Mouse (Mus musculus) midbrain, embryonic 16.5 days (tissue): ENCODE data around the gene Ulk2. TPM values are rescaled to one million over a fixed set of nuclear protein-coding genes. Genes with fewer than 3 reads are reported as not detected.
"Not testable (repeated sequence)": the region's sequence is repeated elsewhere in the genome, so short reads cannot be mapped to it uniquely, and the experiment has no call there.

ENCODE experiments used
- ATAC-seq: fragments of 200-750 bp; cut with Nextera tagmentation; 2 replicates; pipeline ENCODE4 v1.8.0; 2017; ENCODE audit warnings: moderate TSS enrichment
- H3K27ac ChIP-seq: fragments of 300-500 bp; sonication (generic); 2 replicates; pipeline ENCODE4 v1.5.1; 2014; ENCODE audit warnings: mild to moderate bottlenecking, low read length, mixed read lengths
- H3K27me3 ChIP-seq: fragments of 300-500 bp; sonication (generic); 2 replicates; pipeline ENCODE4 v1.6.1; 2014; ENCODE audit warnings: low read depth, low read length, mixed read lengths; ENCODE audit not compliant: control insufficient read depth, insufficient read depth
- H3K36me3 ChIP-seq: fragments of 300-500 bp; sonication (generic); 2 replicates; pipeline ENCODE4 v1.6.1; 2014; ENCODE audit warnings: mild to moderate bottlenecking, low read length, moderate library complexity, mixed read lengths; ENCODE audit not compliant: control insufficient read depth, insufficient read depth
- H3K4me1 ChIP-seq: fragments of 300-500 bp; sonication (generic); 2 replicates; pipeline ENCODE4 v1.6.1; 2014; ENCODE audit warnings: mild to moderate bottlenecking, low read length, mixed read lengths; ENCODE audit not compliant: control insufficient read depth, insufficient read depth
- H3K4me2 ChIP-seq: fragments of 300-500 bp; sonication (generic); 2 replicates; pipeline ENCODE4 v1.6.1; 2014; ENCODE audit warnings: mild to moderate bottlenecking, low read length, mixed read lengths
- H3K4me3 ChIP-seq: fragments of 300-500 bp; sonication (generic); 2 replicates; pipeline ENCODE4 v1.5.1; 2014; ENCODE audit warnings: low read depth, mild to moderate bottlenecking, low read length, moderate library complexity, mixed read lengths
- H3K9ac ChIP-seq: fragments of 300-500 bp; sonication (generic); 2 replicates; pipeline ENCODE4 v1.6.1; 2014; ENCODE audit warnings: low read depth, low read length, mixed read lengths
- H3K9me3 ChIP-seq: fragments of 300-500 bp; sonication (generic); replicated peaks from 2 replicates; pipeline ENCODE4 v1.6.1; 2014; ENCODE audit warnings: mild to moderate bottlenecking, low read length, mixed read lengths; ENCODE audit not compliant: control insufficient read depth, poor library complexity, severe bottlenecking
- WGBS: fragments of 180-500 bp; shearing (Covaris S2); extraction: QIAGEN DNeasy Blood & Tissue Kit; methylation state at CpG from one replicate; pipeline ENCODE4 v1.1.7; 2014; 5-methylcytosine and 5-hydroxymethylcytosine counted together
- polyA plus RNA-seq: library from polyadenylated mRNA; unstranded; fragments of >200 nt; fragmentation: Nextera tagmentation; extraction: Ambion mirVana; gene quantifications from 2 replicates; pipeline ENCODE4 v1.2.1, GENCODE M21; 2015

The Ulk2 gene
- polyA plus RNA-seq, 1 experiment from 2014 or later, result 44.0 TPM

- Histone ChIP-seq H3K4me3 (no peak overlapping the region), H3K27ac (no peak overlapping the region), H3K4me1 (no peaks in the 10 kb centered on the region), H3K9me3 (no peaks in the 10 kb centered on the region), H3K9ac (no peak overlapping the region), H3K4me2 (no peak overlapping the region), H3K36me3 (peaks cover 36% of the 10 kb centered on the region), H3K27me3 (no peaks in the 10 kb centered on the region)
- no peak for ATAC-seq
- 91% methylated on average over 1 of the region's 1 CpGs for WGBS
Measured at GRCm38 (mm10) chr11:61788550-61788949, 66.3 kb downstream of the Ulk2 start.

- not testable (repeated sequence) for ATAC-seq, H3K4me1 ChIP-seq, H3K27ac ChIP-seq, H3K4me2 ChIP-seq, H3K4me3 ChIP-seq, H3K27me3 ChIP-seq, H3K9me3 ChIP-seq, H3K9ac ChIP-seq
- WGBS, result 94% methylated on average over 3 of the region's 3 CpGs
- peaks cover 43% of the 10 kb centered on the region for H3K36me3 ChIP-seq
Measured at GRCm38 (mm10) chr11:61782526-61782925, 72.3 kb downstream of the Ulk2 start.

GRCm38 (mm10) chr11:61774551-61775149, 80.2 kb downstream of the Ulk2 start:
- Histone ChIP-seq H3K36me3 (peaks cover 24% of the 10 kb centered on the region), H3K9ac (no peak overlapping the region), H3K4me3 (no peak overlapping the region), H3K27ac (no peak overlapping the region), H3K4me1 (no peaks in the 10 kb centered on the region), H3K4me2 (no peak overlapping the region), H3K9me3 (no peaks in the 10 kb centered on the region), H3K27me3 (no peaks in the 10 kb centered on the region)
- no peak for ATAC-seq
- 92% methylated on average over 4 of the region's 4 CpGs for WGBS

GRCm38 (mm10) chr11:61761584-61762407, 93.1 kb downstream of the Ulk2 start, which contains the start of gene Prpsap2:
Gene Prpsap2, minus strand, starts transcription at chr11:61762088.
- WGBS, result under 1% methylated on average over 49 of the region's 51 CpGs
- peak; percentile 91 for ATAC-seq

GRCm38 (mm10) chr11:61760518-61760917, 94.4 kb downstream of the Ulk2 start:
- H3K9ac ChIP-seq, result no peak overlapping the region
- 63% methylated on average over 5 of the region's 5 CpGs for WGBS
- 0 out of 2 replicates have a peak, but pooled peaks cover 4% of the 10 kb centered on the region for H3K36me3 ChIP-seq
- peak overlapping the region; percentile 68 for H3K4me3 ChIP-seq
- H3K9me3 ChIP-seq, result no peaks in the 10 kb centered on the region
- H3K27me3 ChIP-seq, result no peaks in the 10 kb centered on the region
- H3K4me2 ChIP-seq, result peak overlapping the region; percentile 73
- H3K4me1 ChIP-seq, result peaks cover 6% of the 10 kb centered on the region
- no peak for ATAC-seq
- no peak overlapping the region for H3K27ac ChIP-seq

More at GRCm38 (mm10) chr11:61761584-61762407, 93.1 kb downstream of the Ulk2 start, which contains the start of gene Prpsap2:
- peak within 1 kb of the TSS; percentile 90 for H3K27ac ChIP-seq
- no peaks in the 10 kb centered on the region for H3K27me3 ChIP-seq
- H3K9ac ChIP-seq, result peak within 1 kb of the TSS; percentile 79
- no peaks in the 10 kb centered on the region for H3K9me3 ChIP-seq
- H3K4me3 ChIP-seq, result peak within 1 kb of the TSS; percentile 68
- 0 out of 2 replicates have a peak, but pooled peaks cover 2% of the 10 kb centered on the region for H3K36me3 ChIP-seq
- peak within 1 kb of the TSS; percentile 73 for H3K4me2 ChIP-seq
- peaks cover 6% of the 10 kb centered on the region for H3K4me1 ChIP-seq

- Histone ChIP-seq H3K4me3 (no peak overlapping the region), H3K9ac (no peak overlapping the region), H3K9me3 (no peaks in the 10 kb centered on the region), H3K4me1 (peaks cover 6% of the 10 kb centered on the region), H3K27ac (no peak overlapping the region), H3K4me2 (no peak overlapping the region), H3K27me3 (no peaks in the 10 kb centered on the region), H3K36me3 (peaks cover 13% of the 10 kb centered on the region)
- ATAC-seq, result no peak
- 95% methylated on average over 2 of the region's 2 CpGs for WGBS
Measured at GRCm38 (mm10) chr11:61757151-61757550, 97.7 kb downstream of the Ulk2 start.

GRCm38 (mm10) chr11:61751612-61752011, 103.3 kb downstream of the Ulk2 start:
- no peak overlapping the region for H3K9ac ChIP-seq
- no peak for ATAC-seq
- 76% methylated on average over 5 of the region's 5 CpGs for WGBS
- H3K4me3 ChIP-seq, result no peak overlapping the region
- H3K27ac ChIP-seq, result no peak overlapping the region
- H3K27me3 ChIP-seq, result no peaks in the 10 kb centered on the region
- H3K36me3 ChIP-seq, result peaks cover 22% of the 10 kb centered on the region
- no peaks in the 10 kb centered on the region for H3K9me3 ChIP-seq
- H3K4me1 ChIP-seq, result no peaks in the 10 kb centered on the region
- H3K4me2 ChIP-seq, result no peak overlapping the region

GRCm38 (mm10) chr11:61747161-61747560, 107.7 kb downstream of the Ulk2 start:
- H3K4me1 ChIP-seq, result no peaks in the 10 kb centered on the region
- H3K4me2 ChIP-seq, result no peak overlapping the region
- H3K9me3 ChIP-seq, result no peaks in the 10 kb centered on the region
- H3K27ac ChIP-seq, result no peak overlapping the region
- H3K36me3 ChIP-seq, result peaks cover 17% of the 10 kb centered on the region
- H3K4me3 ChIP-seq, result no peak overlapping the region
- no peak overlapping the region for H3K9ac ChIP-seq
- H3K27me3 ChIP-seq, result no peaks in the 10 kb centered on the region
- WGBS, result 73% methylated on average over 3 of the region's 3 CpGs
- no peak for ATAC-seq

- H3K4me2 ChIP-seq, result no peak overlapping the region
- H3K27me3 ChIP-seq, result no peaks in the 10 kb centered on the region
- H3K4me1 ChIP-seq, result no peaks in the 10 kb centered on the region
- H3K9ac ChIP-seq, result no peak overlapping the region
- 93% methylated on average over 9 of the region's 9 CpGs for WGBS
- no peaks in the 10 kb centered on the region for H3K9me3 ChIP-seq
- H3K27ac ChIP-seq, result no peak overlapping the region
- peaks cover 19% of the 10 kb centered on the region for H3K36me3 ChIP-seq
- no peak overlapping the region for H3K4me3 ChIP-seq
- no peak for ATAC-seq
Measured at GRCm38 (mm10) chr11:61745781-61746180, 109.1 kb downstream of the Ulk2 start.
